Mouse (Mus musculus) MEL (cell line): ENCODE results near the gene Col4a4. TPM values are rescaled to one million over a fixed set of nuclear protein-coding genes. Genes with fewer than 3 reads are reported as not detected.

Experiments
- DNase-seq: peaks from one replicate; pipeline ENCODE4 v3.0.0; 2011; ENCODE audit warnings: low read depth, low spot score
- H3K27ac ChIP-seq: 2 replicates; pipeline ENCODE4 v1.5.1; 2012; ENCODE audit warnings: low read depth, mild to moderate bottlenecking, control low read depth, low read length, moderate library complexity; ENCODE audit not compliant: control insufficient read depth
- H3K27me3 ChIP-seq, 2 experiments: fragments of 150-350 bp in 1 of 2; sonication (generic) in 1 of 2; 2 replicates each; pipeline ENCODE4 v1.6.1; 2012; ENCODE audit warnings: low read length in 2 of 2, mild to moderate bottlenecking in 2 of 2, improper control_type of control experiment in 1 of 2, moderate library complexity in 1 of 2; ENCODE audit not compliant: insufficient read depth in 2 of 2, control insufficient read depth in 1 of 2
- H3K36me3 ChIP-seq, 2 experiments: 2 replicates each; pipeline ENCODE4 v1.6.1; 2012 to 2014; ENCODE audit warnings: low read length in 2 of 2, improper control_type of control experiment in 1 of 2, inconsistent platforms in 1 of 2, mild to moderate bottlenecking in 1 of 2; ENCODE audit not compliant: insufficient read depth in 2 of 2, control insufficient read depth in 1 of 2
- H3K4me1 ChIP-seq, 2 experiments: fragments of 150-350 bp in 1 of 2; sonication (generic) in 1 of 2; 2 replicates each; pipeline ENCODE4 v1.6.1; 2012; ENCODE audit warnings: low read length in 2 of 2, improper control_type of control experiment in 1 of 2, mild to moderate bottlenecking in 1 of 2; ENCODE audit not compliant: insufficient read depth in 2 of 2, control insufficient read depth in 1 of 2
- H3K4me3 ChIP-seq, 2 experiments: fragments of 150-350 bp in 1 of 2; sonication (generic) in 1 of 2; 2 replicates each; pipeline ENCODE4 v1.5.1; 2012; ENCODE audit warnings: low read depth in 2 of 2, low read length in 2 of 2, mild to moderate bottlenecking in 2 of 2, moderate library complexity in 2 of 2, control low read depth in 1 of 2, improper control_type of control experiment in 1 of 2; ENCODE audit not compliant: control insufficient read depth in 1 of 2, insufficient read depth in 1 of 2
- H3K79me2 ChIP-seq: 2 replicates; pipeline ENCODE4 v1.6.1; 2012; ENCODE audit warnings: mild to moderate bottlenecking, low read length, moderate library complexity; ENCODE audit not compliant: control insufficient read depth, poor library complexity, insufficient read depth
- H3K9ac ChIP-seq: 2 replicates; pipeline ENCODE4 v1.6.1; 2012; ENCODE audit warnings: low read depth, mild to moderate bottlenecking, control low read depth, low read length, moderate library complexity; ENCODE audit not compliant: control insufficient read depth, poor library complexity, severe bottlenecking
- H3K9me3 ChIP-seq: fragments of 150-350 bp; sonication (generic); replicated peaks from 2 replicates; pipeline ENCODE4 v1.6.1; 2012; ENCODE audit warnings: mild to moderate bottlenecking, low read length, improper control_type of control experiment, moderate library complexity; ENCODE audit not compliant: insufficient read depth
- BHLHE40 ChIP-seq: IDR thresholded peaks from 2 replicates; pipeline ENCODE4 v1.6.1; 2012; ENCODE audit warnings: low read depth, mild to moderate bottlenecking, inconsistent platforms, low read length, improper control_type of control experiment, borderline replicate concordance
- CHD1 ChIP-seq: IDR thresholded peaks from 2 replicates; pipeline ENCODE4 v1.6.1; 2012; ENCODE audit warnings: low read depth, mild to moderate bottlenecking, inconsistent platforms, low read length, improper control_type of control experiment
- E2F4 ChIP-seq: IDR thresholded peaks from 2 replicates; pipeline ENCODE4 v1.6.1; 2011; ENCODE audit warnings: low read depth, low read length, improper control_type of control experiment, borderline replicate concordance
- ELF1 ChIP-seq: IDR thresholded peaks from 2 replicates; pipeline ENCODE4 v1.6.1; 2014; ENCODE audit warnings: low read depth, mild to moderate bottlenecking, inconsistent platforms, low read length, improper control_type of control experiment, moderate library complexity
- ETS1 ChIP-seq: IDR thresholded peaks from 2 replicates; pipeline ENCODE4 v1.6.1; 2012; ENCODE audit warnings: low read depth, mild to moderate bottlenecking, inconsistent platforms, low read length, improper control_type of control experiment, moderate library complexity
- KAT2A ChIP-seq: conservative IDR thresholded peaks from 2 replicates; pipeline ENCODE4 v1.6.1; 2012; ENCODE audit warnings: low read depth, low read length, improper control_type of control experiment, inconsistent platforms
- MAX ChIP-seq: IDR thresholded peaks from 2 replicates; pipeline ENCODE4 v1.6.1; 2011; ENCODE audit warnings: low read length, improper control_type of control experiment
- MEF2A ChIP-seq: IDR thresholded peaks from 2 replicates; pipeline ENCODE4 v1.6.1; 2014; ENCODE audit warnings: low read depth, mild to moderate bottlenecking, inconsistent platforms, low read length, improper control_type of control experiment; ENCODE audit not compliant: poor library complexity, insufficient replicate concordance, severe bottlenecking; ENCODE audit errors: extremely low read depth
- MYB ChIP-seq: IDR thresholded peaks from 2 replicates; pipeline ENCODE4 v1.6.1; 2011; ENCODE audit warnings: mild to moderate bottlenecking, low read depth, low read length, improper control_type of control experiment
- NELFE ChIP-seq: IDR thresholded peaks from 2 replicates; pipeline ENCODE4 v1.6.1; 2011; ENCODE audit warnings: low read depth, low read length, improper control_type of control experiment
- POLR2AphosphoS5 ChIP-seq: IDR thresholded peaks from 2 replicates; pipeline ENCODE4 v1.6.1; 2012; ENCODE audit warnings: low read depth, borderline replicate concordance, mild to moderate bottlenecking, inconsistent platforms, low read length, moderate library complexity, mixed read lengths
- SIN3A ChIP-seq: IDR thresholded peaks from 2 replicates; pipeline ENCODE4 v1.6.1; 2012; ENCODE audit warnings: low read length, improper control_type of control experiment, inconsistent platforms
- SMC3 ChIP-seq: IDR thresholded peaks from 2 replicates; pipeline ENCODE4 v1.6.1; 2011; ENCODE audit warnings: low read depth, low read length, improper control_type of control experiment
- TAL1 ChIP-seq: IDR thresholded peaks from 2 replicates; pipeline ENCODE4 v1.6.1; 2012; ENCODE audit warnings: mild to moderate bottlenecking, inconsistent platforms, low read length, moderate library complexity, mixed read lengths
- TCF12 ChIP-seq: IDR thresholded peaks from 2 replicates; pipeline ENCODE4 v1.6.1; 2014; ENCODE audit warnings: low read depth, mild to moderate bottlenecking, inconsistent platforms, low read length, improper control_type of control experiment, moderate library complexity
- ZC3H11A ChIP-seq: IDR thresholded peaks from 2 replicates; pipeline ENCODE4 v1.6.1; 2012; ENCODE audit warnings: low read depth, mild to moderate bottlenecking, inconsistent platforms, low read length, improper control_type of control experiment
- ZKSCAN1 ChIP-seq: IDR thresholded peaks from 2 replicates; pipeline ENCODE4 v1.6.1; 2012; ENCODE audit warnings: low read depth, mild to moderate bottlenecking, inconsistent platforms, low read length, improper control_type of control experiment, moderate library complexity
- ZMIZ1 ChIP-seq: IDR thresholded peaks from 2 replicates; pipeline ENCODE4 v1.6.1; 2012; ENCODE audit warnings: low read depth, mild to moderate bottlenecking, inconsistent platforms, low read length, improper control_type of control experiment, moderate library complexity
- ZNF384 ChIP-seq: IDR thresholded peaks from 2 replicates; pipeline ENCODE4 v1.6.1; 2012; ENCODE audit warnings: low read depth, mild to moderate bottlenecking, inconsistent platforms, low read length, improper control_type of control experiment
- polyA plus RNA-seq, 2 experiments: library from polyadenylated mRNA; stranded (reverse) in 1 of 2; unstranded in 1 of 2; fragments of >175 nt in 1 of 2; fragments of >200 nt in 1 of 2; gene quantifications; 2 replicates each; pipeline versions ENCODE4 v1.2.1 to v1.2.4; 2012; ENCODE audit warnings: low replicate concordance in 2 of 2, low read depth in 1 of 2; ENCODE audit not compliant: insufficient read length in 2 of 2, insufficient read depth in 1 of 2, missing spikeins in 1 of 2
- total RNA-seq: library from RNA; depleted of rRNA; stranded (reverse); fragments of 300-350 nt; gene quantifications from 2 replicates; pipeline ENCODE4 v1.2.3, GENCODE M21; 2012

Gene Col4a4
- total and polyA plus RNA-seq, 3 experiments = 0.03 TPM; not detected in 2

GRCm38 (mm10) chr1:82437273-82437672 is 149.4 kb downstream of the Col4a4 start:
- no peak overlapping the region for H3K4me3 ChIP-seq
- no peaks in the 10 kb centered on the region; a peak in 1 of 4 replicates for H3K36me3 ChIP-seq
- no peaks in the 10 kb centered on the region for H3K4me1 ChIP-seq
- H3K9ac ChIP-seq = no peak overlapping the region
- H3K27me3 ChIP-seq = no peaks in the 10 kb centered on the region
- TF ChIP-seq MEF2A = no peak
- no peak for TF ChIP-seq ZMIZ1
- TF ChIP-seq KAT2A = no peak
- no peak for TF ChIP-seq ETS1
- no peak for TF ChIP-seq TAL1
- no peak for TF ChIP-seq ZC3H11A
- TF ChIP-seq ZKSCAN1 = no peak
- no peak for TF ChIP-seq SMC3
- no peak for TF ChIP-seq MYB
- TF ChIP-seq, all 39 proteins: peak for 0
- Histone ChIP-seq H3K9me3 (no peaks in the 10 kb centered on the region), H3K27ac (no peak overlapping the region), H3K79me2 (no peaks in the 10 kb centered on the region)
- no peak for DNase-seq

GRCm38 (mm10) chr1:82433649-82434005 is 153.0 kb downstream of the Col4a4 start:
- no peaks in the 10 kb centered on the region for H3K79me2 ChIP-seq
- no peak overlapping the region for H3K27ac ChIP-seq
- no peak for DNase-seq
- TF ChIP-seq TCF12 (no peak), NELFE (no peak), ZNF384 (no peak), TAL1 (no peak), MYB (no peak), ELF1 (no peak), BHLHE40 (no peak), KAT2A (no peak), SMC3 (no peak), E2F4 (no peak), MAX (no peak), CHD1 (no peak), SIN3A (no peak), POLR2AphosphoS5 (no peak), ETS1 (no peak)
- H3K36me3 ChIP-seq = no peaks in the 10 kb centered on the region; a peak in 1 of 4 replicates
- H3K9ac ChIP-seq = no peak overlapping the region
- no peaks in the 10 kb centered on the region for H3K9me3 ChIP-seq
- no peaks in the 10 kb centered on the region for H3K4me1 ChIP-seq
- no peak overlapping the region for H3K4me3 ChIP-seq
- H3K27me3 ChIP-seq = no peaks in the 10 kb centered on the region
